Mouse (Mus musculus): ENCODE measurements around the gene Slc1a3. TPM values are rescaled to one million over a fixed set of nuclear protein-coding genes. Genes with fewer than 3 reads are reported as not detected.

Slc1a3 gene
- total and polyA plus RNA-seq, 3 experiments, result 4.5 to 12.6 (median 6.5) TPM

DNA sequence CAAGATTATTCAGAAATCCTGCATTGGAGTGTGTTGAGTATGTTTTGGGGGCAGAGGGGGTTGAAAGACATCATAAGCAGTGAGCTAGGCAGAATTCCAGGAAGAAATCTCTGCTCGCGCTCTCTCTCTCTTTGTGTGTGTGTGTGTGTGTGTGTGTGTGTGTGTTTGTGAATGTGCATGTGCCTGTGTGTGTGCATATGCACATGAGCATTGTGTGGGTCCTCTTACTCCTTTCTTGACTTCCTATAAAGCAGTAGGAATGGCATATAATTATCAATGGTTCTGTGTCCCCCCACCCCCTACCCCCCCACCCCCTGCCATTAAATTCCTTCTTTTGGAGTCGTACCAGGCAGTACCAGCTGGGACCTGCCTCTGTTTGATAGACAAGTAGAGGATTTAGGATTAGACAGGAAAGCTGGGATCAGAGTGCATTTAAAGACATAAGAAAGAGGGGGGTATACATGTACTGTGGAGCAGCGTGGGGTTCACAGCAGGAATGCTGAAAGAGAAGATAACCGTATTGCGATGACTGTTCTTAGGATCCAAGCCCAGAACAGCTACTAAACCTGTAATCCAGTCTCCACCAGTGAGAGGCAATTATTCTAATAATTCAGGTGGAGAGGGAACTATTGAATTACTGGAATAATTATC lies 104.9 kb downstream of the Slc1a3 start:
- Histone ChIP-seq H3K79me2 (replicated peaks; ENCODE audit: control insufficient read depth, extremely low read depth, insufficient read depth, poor library complexity, severe bottlenecking) (no peaks in the 10 kb centered on the region), H3K27ac (ENCODE audit: insufficient read depth, low read depth) (no peak overlapping the region), H3K4me2 (ENCODE audit: insufficient read depth, low read depth, poor library complexity, severe bottlenecking) (no peak overlapping the region), H3K4me3 (replicated peaks in 1 of 3; ENCODE audit: low read depth in 2 of 3, low read length in 2 of 3, poor library complexity in 1 of 3) (no peak overlapping the region), H3K27me3 (replicated peaks) (no peaks in the 10 kb centered on the region), H3K4me1 (ENCODE audit: control insufficient read depth in 1 of 2, insufficient read depth in 2 of 2) (0 out of 4 replicates have a peak, but pooled peaks cover 0 to 4% of the 10 kb centered on the region in 2 experiments), H3K36me3 (replicated peaks in 1 of 2; ENCODE audit: control insufficient read depth in 1 of 2, insufficient read depth in 1 of 2, low read length in 1 of 2) (no peaks in the 10 kb centered on the region), H3K9me3 (replicated peaks; ENCODE audit: low read length) (no peaks in the 10 kb centered on the region), H3K9ac (ENCODE audit: insufficient read depth, low read depth) (no peak overlapping the region)
- no peak for DNase-seq (ENCODE audit: extremely low read depth)
- in situ Hi-C loops (cut with MboI; ENCODE audit: low pct_ligation_motif_present, low pct_unique_long_range_greater_than_20kb, low sequenced_read_pairs) (loop anchor here (25.0 kb wide), 1 partner anchor 493 kb away; the partner anchor contains the start of gene Nup155), dilution Hi-C loops (cut with MboI; ENCODE audit: extremely low pct_ligation_motif_present, extremely low pct_unique_long_range_greater_than_20kb, low sequenced_read_pairs) (no loop called here)
- no peak for TF ChIP-seq ZNF384 (IDR thresholded peaks at IDR 0.05; ENCODE audit: low read depth, low read length)
- TF ChIP-seq SIN3A (IDR thresholded peaks at IDR 0.05; ENCODE audit: low read length), result no peak
- no peak for TF ChIP-seq MAX (IDR thresholded peaks at IDR 0.05; ENCODE audit: low read length)
- TF ChIP-seq MEF2A (IDR thresholded peaks at IDR 0.05; ENCODE audit: borderline replicate concordance, low read depth, low read length), result no peak
- TF ChIP-seq NRF1 (IDR thresholded peaks at IDR 0.05; ENCODE audit: low read depth, low read length), result no peak
- no peak for TF ChIP-seq MAFK (IDR thresholded peaks at IDR 0.05; ENCODE audit: insufficient replicate concordance, low read length)
- no peak for TF ChIP-seq ZC3H11A (IDR thresholded peaks at IDR 0.05; ENCODE audit: low read depth, low read length)
- TF ChIP-seq RAD21 (IDR thresholded peaks at IDR 0.05; ENCODE audit: low read depth, low read length), result no peak
- TF ChIP-seq CTCF (conservative IDR thresholded peaks at IDR 0.05 in 1 of 2, IDR thresholded peaks at IDR 0.05 in 1 of 2; ENCODE audit: low read depth in 2 of 2, low read length in 2 of 2), result no peak

DNA sequence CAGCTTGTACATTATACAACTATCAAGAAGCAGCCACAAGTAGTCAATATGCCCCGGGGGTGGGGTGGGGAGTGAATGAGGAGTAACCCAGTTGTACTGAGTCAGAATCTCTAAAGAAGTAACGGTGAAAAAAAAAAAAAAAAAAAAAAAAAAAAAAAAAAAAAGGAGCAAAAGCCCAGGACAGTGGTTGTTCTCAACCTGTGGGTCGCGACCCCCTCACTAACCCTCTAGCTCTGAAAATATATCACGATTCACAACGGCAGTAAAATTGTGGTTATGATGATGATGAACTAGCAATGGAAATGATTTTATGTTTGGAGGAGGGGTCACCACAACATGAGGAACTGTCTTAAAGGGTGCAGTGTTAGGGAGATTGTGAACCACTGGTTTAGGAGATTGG lies 108.2 kb downstream of the Slc1a3 start:
- in situ Hi-C loops (cut with MboI; ENCODE audit: low pct_ligation_motif_present, low pct_unique_long_range_greater_than_20kb, low sequenced_read_pairs) (loop anchor here (25.0 kb wide), 1 partner anchor 490 kb away; the partner anchor contains the start of gene Nup155), dilution Hi-C loops (cut with MboI; ENCODE audit: extremely low pct_ligation_motif_present, extremely low pct_unique_long_range_greater_than_20kb, low sequenced_read_pairs) (no loop called here)
- H3K9me3 ChIP-seq (replicated peaks; ENCODE audit: low read length), result no peaks in the 10 kb centered on the region
- no peak overlapping the region for H3K4me2 ChIP-seq (ENCODE audit: insufficient read depth, low read depth, poor library complexity, severe bottlenecking)
- H3K27ac ChIP-seq (ENCODE audit: insufficient read depth, low read depth), result no peak overlapping the region
- no peaks in the 10 kb centered on the region for H3K79me2 ChIP-seq (replicated peaks; ENCODE audit: control insufficient read depth, extremely low read depth, insufficient read depth, poor library complexity, severe bottlenecking)
- no peak for DNase-seq (ENCODE audit: extremely low read depth)
- 0 out of 4 replicates have a peak, but pooled peaks cover 0 to 4% of the 10 kb centered on the region in 2 experiments for H3K4me1 ChIP-seq (ENCODE audit: control insufficient read depth in 1 of 2, insufficient read depth in 2 of 2)
- H3K4me3 ChIP-seq (replicated peaks in 1 of 3; ENCODE audit: low read depth in 2 of 3, low read length in 2 of 3, poor library complexity in 1 of 3), result no peak overlapping the region
- no peaks in the 10 kb centered on the region for H3K27me3 ChIP-seq (replicated peaks)
- H3K36me3 ChIP-seq (replicated peaks in 1 of 2; ENCODE audit: control insufficient read depth in 1 of 2, insufficient read depth in 1 of 2, low read length in 1 of 2), result no peaks in the 10 kb centered on the region
- no peak overlapping the region for H3K9ac ChIP-seq (ENCODE audit: insufficient read depth, low read depth)
- TF ChIP-seq MAFK (IDR thresholded peaks at IDR 0.05; ENCODE audit: insufficient replicate concordance, low read length), result no peak
- TF ChIP-seq ZNF384 (IDR thresholded peaks at IDR 0.05; ENCODE audit: low read depth, low read length), result peak; percentile 39; the same call in 1 of the 2 replicates

- no peak for DNase-seq (ENCODE audit: extremely low read depth)
- no peak overlapping the region for H3K9ac ChIP-seq (ENCODE audit: insufficient read depth, low read depth)
- dilution Hi-C loops (cut with MboI; ENCODE audit: extremely low pct_ligation_motif_present, extremely low pct_unique_long_range_greater_than_20kb, low sequenced_read_pairs), result no loop called here
- TF ChIP-seq CTCF (conservative IDR thresholded peaks at IDR 0.05 in 1 of 2, IDR thresholded peaks at IDR 0.05 in 1 of 2; ENCODE audit: low read depth in 2 of 2, low read length in 2 of 2) (no peak), MAX (IDR thresholded peaks at IDR 0.05; ENCODE audit: low read length) (no peak), ZC3H11A (IDR thresholded peaks at IDR 0.05; ENCODE audit: low read depth, low read length) (no peak), GABPA (IDR thresholded peaks at IDR 0.05; ENCODE audit: insufficient replicate concordance, low read depth, low read length) (no peak), E2F4 (IDR thresholded peaks at IDR 0.05; ENCODE audit: insufficient replicate concordance, low read depth, low read length) (no peak)
- H3K4me3 ChIP-seq (replicated peaks in 1 of 3; ENCODE audit: low read depth in 2 of 3, low read length in 2 of 3, poor library complexity in 1 of 3), result no peak overlapping the region
- no peak overlapping the region for H3K4me2 ChIP-seq (ENCODE audit: insufficient read depth, low read depth, poor library complexity, severe bottlenecking)
- H3K27me3 ChIP-seq (replicated peaks), result no peaks in the 10 kb centered on the region
- 0 out of 4 replicates have a peak, but pooled peaks cover 0 to 3% of the 10 kb centered on the region in 2 experiments for H3K4me1 ChIP-seq (ENCODE audit: control insufficient read depth in 1 of 2, insufficient read depth in 2 of 2)
- H3K27ac ChIP-seq (ENCODE audit: insufficient read depth, low read depth), result no peak overlapping the region
- in situ Hi-C loops (cut with MboI; ENCODE audit: low pct_ligation_motif_present, low pct_unique_long_range_greater_than_20kb, low sequenced_read_pairs), result loop anchor here (25.0 kb wide), 1 partner anchor 489 kb away; the partner anchor contains the start of gene Nup155
- H3K36me3 ChIP-seq (replicated peaks in 1 of 2; ENCODE audit: control insufficient read depth in 1 of 2, insufficient read depth in 1 of 2, low read length in 1 of 2), result no peaks in the 10 kb centered on the region
- H3K79me2 ChIP-seq (replicated peaks; ENCODE audit: control insufficient read depth, extremely low read depth, insufficient read depth, poor library complexity, severe bottlenecking), result no peaks in the 10 kb centered on the region
- H3K9me3 ChIP-seq (replicated peaks; ENCODE audit: low read length), result no peaks in the 10 kb centered on the region
Observed at GRCm38 (mm10) chr15:8601312-8602146, 109.0 kb downstream of the Slc1a3 start.
